Mouse (Mus musculus): ENCODE measurements at regions not wholly inside any gene's neighbourhood (a gene's known extent, or its start where the extent isn't known, plus 50 kb on each side); places are given as distances from the start of the nearest gene placed in this dataset.
A peak's percentile ranks its signal among the peaks of the same experiment; 100 is the strongest.

GRCm38 (mm10) chr11:57958233-57958632 lies 50.6 kb upstream of the Larp1 start:
- DNase-seq (ENCODE audit: low spot score in 2 of 2): no peak

- no peak for DNase-seq (ENCODE audit: low spot score in 2 of 2)
These were observed 52.0 kb upstream of the Larp1 start for GRCm38 (mm10) chr11:57956909-57957308.

GRCm38 (mm10) chr11:57956076-57956475 lies 52.8 kb upstream of the Larp1 start:
- DNase-seq (ENCODE audit: low spot score in 2 of 2): no peak

- DNase-seq (ENCODE audit: low spot score in 2 of 2): no peak
These were observed 53.4 kb upstream of the Larp1 start for GRCm38 (mm10) chr11:57955476-57955875.

- DNase-seq (ENCODE audit: low spot score in 2 of 2): no peak
These were observed 54.2 kb upstream of the Larp1 start for GRCm38 (mm10) chr11:57954510-57955184.

GRCm38 (mm10) chr11:57953694-57954093 lies 55.2 kb upstream of the Larp1 start:
- DNase-seq (ENCODE audit: low spot score in 2 of 2): no peak

GRCm38 (mm10) chr11:57952619-57953018 lies 56.2 kb upstream of the Larp1 start:
- no peak for DNase-seq (ENCODE audit: low spot score in 2 of 2)

- no peak for DNase-seq (ENCODE audit: low spot score in 2 of 2)
These were observed 57.1 kb upstream of the Larp1 start for GRCm38 (mm10) chr11:57951541-57952326.

- DNase-seq (ENCODE audit: low spot score in 2 of 2): no peak
These were observed 57.9 kb upstream of the Larp1 start for GRCm38 (mm10) chr11:57950989-57951388.

GRCm38 (mm10) chr11:57949067-57949466 lies 59.8 kb upstream of the Larp1 start:
- no peak for DNase-seq (ENCODE audit: low spot score in 2 of 2)

- DNase-seq (ENCODE audit: low spot score in 2 of 2): no peak
These were observed 61.5 kb upstream of the Larp1 start for GRCm38 (mm10) chr11:57947347-57947746.

GRCm38 (mm10) chr11:57934391-57934850 lies 74.4 kb upstream of the Larp1 start:
- DNase-seq (ENCODE audit: low spot score in 2 of 2): peak; percentile 61 to 62

- DNase-seq (ENCODE audit: low spot score in 2 of 2): no peak
These were observed 75.8 kb upstream of the Larp1 start for GRCm38 (mm10) chr11:57933065-57933464.

GRCm38 (mm10) chr11:57929506-57929905 lies 79.4 kb upstream of the Larp1 start:
- DNase-seq (ENCODE audit: low spot score in 2 of 2): no peak

GRCm38 (mm10) chr11:57920263-57920662 lies 87.6 kb upstream of the Hand1 start:
- DNase-seq (ENCODE audit: low spot score in 2 of 2): no peak

GRCm38 (mm10) chr11:57918447-57919059 lies 85.9 kb upstream of the Hand1 start:
- no peak for DNase-seq (ENCODE audit: low spot score in 2 of 2)

- DNase-seq (ENCODE audit: low spot score in 2 of 2): no peak
These were observed 85.4 kb upstream of the Hand1 start for GRCm38 (mm10) chr11:57917974-57918373.

GRCm38 (mm10) chr11:57916016-57916415 lies 83.4 kb upstream of the Hand1 start:
- no peak for DNase-seq (ENCODE audit: low spot score in 2 of 2)

- DNase-seq (ENCODE audit: low spot score in 2 of 2): no peak
These were observed 81.4 kb upstream of the Hand1 start for GRCm38 (mm10) chr11:57913801-57914560.

- DNase-seq (ENCODE audit: low spot score in 2 of 2): no peak
These were observed 80.5 kb upstream of the Hand1 start for GRCm38 (mm10) chr11:57913020-57913699.

GRCm38 (mm10) chr11:57911698-57912283 lies 79.2 kb upstream of the Hand1 start:
- no peak for DNase-seq (ENCODE audit: low spot score in 2 of 2)

Measured in gastrocnemius, adult 8-10 months (tissue).